Mouse (Mus musculus): Measurements from ENCODE around the gene Sirt2.

Sirt2 gene

DNA sequence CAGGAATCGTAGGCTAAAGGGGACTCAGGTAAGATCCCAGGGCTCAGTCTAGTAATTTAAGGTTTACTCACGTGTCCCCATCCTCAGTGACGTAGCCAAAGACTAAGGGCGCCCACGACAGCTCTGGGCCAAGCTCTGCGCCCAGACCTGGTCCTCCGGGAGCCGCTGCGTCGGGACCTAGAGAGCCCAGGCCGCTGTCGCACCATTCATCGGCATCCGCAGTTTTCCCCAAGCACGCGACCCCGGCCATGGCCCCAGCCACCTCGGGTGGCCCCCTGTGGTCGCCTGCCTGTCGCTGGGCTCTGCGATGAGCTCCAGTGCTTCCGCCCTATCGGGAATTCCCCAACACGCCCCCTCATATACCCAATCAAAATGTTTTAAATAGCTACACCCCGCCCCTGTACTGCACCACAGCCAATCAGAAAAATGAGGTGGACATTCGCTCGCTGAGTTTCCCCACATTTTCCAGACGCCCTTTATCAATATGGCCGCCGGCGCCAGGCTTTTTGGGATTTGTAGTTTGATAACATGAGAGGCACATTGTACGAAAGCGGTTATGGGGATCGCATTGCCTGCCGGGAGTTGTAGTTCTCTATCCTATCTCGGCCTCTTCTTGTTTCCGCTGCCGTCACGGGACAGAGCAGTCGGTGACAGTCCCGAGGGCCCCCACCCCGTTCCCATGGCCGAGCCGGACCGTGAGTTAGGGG lies at the start of gene Sirt2:
Gene Sirt2 (plus strand): TSS at position 563 of the 707 bp plus-strand sequence.
- DNase-seq (ENCODE audit: low read depth): peak; percentile 99

- no peak for DNase-seq (ENCODE audit: low read depth)
Measured at GRCm38 (mm10) chr7:28717726-28718125, 48.8 kb upstream of the Sirt2 start.

DNA sequence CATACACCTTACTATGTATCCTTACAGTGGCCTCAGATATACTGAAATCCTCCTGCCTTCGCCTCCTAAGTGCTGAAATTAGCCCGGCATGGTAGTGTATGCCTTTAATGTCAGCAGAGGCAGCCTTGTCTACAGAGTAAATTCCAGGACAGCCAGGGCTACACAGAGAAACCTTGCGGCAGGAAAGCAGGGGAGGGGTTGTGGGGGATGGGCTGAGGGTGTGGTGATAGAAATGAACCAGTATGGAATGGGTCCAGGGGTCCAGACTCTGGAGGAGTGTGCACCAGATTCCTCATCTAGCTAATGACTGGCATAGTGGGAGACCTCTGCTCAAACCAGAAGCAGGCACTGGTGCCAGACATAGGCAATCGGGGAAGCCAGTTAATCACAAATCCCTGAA lies 47.4 kb upstream of the Sirt2 start:
- no peak for DNase-seq (ENCODE audit: low read depth)

DNA sequence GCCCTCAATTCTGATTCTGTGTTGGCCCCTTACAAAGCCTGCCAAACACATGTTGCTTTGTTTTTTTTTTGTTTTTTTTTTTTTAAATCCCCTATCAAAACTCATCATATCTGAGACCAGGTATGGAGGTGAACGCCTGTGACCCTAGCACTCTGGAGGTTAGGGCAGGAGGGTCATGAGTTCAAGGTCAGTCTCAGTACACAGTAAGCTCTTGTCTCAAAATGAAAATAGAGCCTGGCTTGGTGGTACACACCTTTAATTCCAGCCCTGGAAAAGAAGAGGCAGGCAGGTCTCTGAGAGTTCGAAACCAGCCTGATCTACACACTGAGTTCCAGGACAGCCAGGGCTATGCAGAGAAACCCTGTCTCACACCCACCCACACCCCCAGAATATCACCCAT lies 46.9 kb upstream of the Sirt2 start:
- DNase-seq (ENCODE audit: low read depth): no peak

- DNase-seq (ENCODE audit: low read depth): no peak
Measured at GRCm38 (mm10) chr7:28720753-28721537, 45.6 kb upstream of the Sirt2 start.

DNA sequence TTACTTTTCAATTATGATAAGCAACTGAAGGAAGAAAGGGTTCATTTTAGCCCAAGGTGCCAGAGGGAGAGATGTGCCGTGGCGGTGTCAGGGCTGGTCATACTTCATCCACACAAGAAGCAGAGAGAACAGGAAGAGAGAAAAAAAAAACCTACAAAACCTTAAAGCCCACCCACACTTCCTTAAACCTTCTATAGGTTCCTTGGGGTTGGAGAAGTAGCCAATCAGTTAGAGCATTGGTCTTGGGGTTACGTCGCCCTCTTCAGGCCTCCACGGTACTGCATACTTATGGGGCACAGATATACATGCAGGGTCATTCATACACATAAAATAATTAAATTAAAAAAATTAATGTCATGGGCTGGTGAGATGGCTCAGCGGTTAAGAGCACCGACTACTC lies 44.5 kb upstream of the Sirt2 start:
- DNase-seq (ENCODE audit: low read depth): no peak

- no peak for DNase-seq (ENCODE audit: low read depth)
Measured at GRCm38 (mm10) chr7:28724613-28725012, 41.9 kb upstream of the Sirt2 start.

GRCm38 (mm10) chr7:28726600-28726999 lies 39.9 kb upstream of the Sirt2 start:
- DNase-seq (ENCODE audit: low read depth): peak; percentile 59

- DNase-seq (ENCODE audit: low read depth): no peak
Measured at GRCm38 (mm10) chr7:28727649-28728340, 38.7 kb upstream of the Sirt2 start.

GRCm38 (mm10) chr7:28732341-28733142 lies 34.0 kb upstream of the Sirt2 start:
- DNase-seq (ENCODE audit: low read depth): peak; percentile 83

- DNase-seq (ENCODE audit: low read depth): no peak
Measured at GRCm38 (mm10) chr7:28733211-28733610, 33.3 kb upstream of the Sirt2 start.

DNA sequence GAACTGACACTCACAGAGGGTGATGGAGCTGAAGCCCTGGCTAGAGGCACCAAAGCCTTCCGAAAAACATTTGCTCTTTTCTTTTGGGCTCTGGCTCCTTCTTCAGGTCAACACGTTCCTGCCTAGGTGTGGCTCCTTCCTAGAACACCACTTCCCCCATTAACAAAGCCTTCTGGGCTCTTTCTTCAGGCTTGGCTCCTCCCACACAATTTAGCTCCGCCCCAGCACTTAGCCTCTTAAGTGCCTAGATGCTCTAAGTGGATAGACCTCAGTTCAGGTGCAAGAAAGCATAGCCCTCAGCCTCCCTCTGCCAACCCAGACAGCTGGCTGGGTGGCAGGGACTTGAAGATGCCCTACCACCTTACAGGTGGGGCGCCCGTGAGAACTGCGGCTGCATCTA lies 30.8 kb upstream of the Sirt2 start:
- DNase-seq (ENCODE audit: low read depth): no peak

DNA sequence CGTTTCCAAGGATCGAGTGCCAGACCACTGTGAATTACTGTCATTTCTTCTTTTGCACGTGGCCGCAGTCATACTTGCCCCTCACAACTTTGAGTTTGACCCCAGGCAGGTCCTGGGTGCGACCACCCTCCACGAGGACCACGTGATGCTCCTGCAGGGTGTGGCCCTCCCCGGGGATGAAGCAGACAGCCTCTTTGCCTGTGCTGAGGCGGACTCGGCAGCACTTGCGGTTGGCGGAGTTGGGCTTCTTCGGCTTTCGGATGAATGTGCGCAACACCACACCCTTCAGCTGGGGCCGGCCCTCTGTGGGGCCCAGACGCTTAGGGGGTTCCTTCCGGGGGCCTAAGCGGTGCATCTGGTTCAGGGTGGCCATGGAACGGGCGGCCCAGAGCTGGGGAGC lies 26.7 kb upstream of the Sirt2 start:
- DNase-seq (ENCODE audit: low read depth): no peak

- DNase-seq (ENCODE audit: low read depth): no peak
Measured at GRCm38 (mm10) chr7:28740949-28741348, 25.6 kb upstream of the Sirt2 start.

GRCm38 (mm10) chr7:28741368-28741708 lies 25.2 kb upstream of the Sirt2 start:
- DNase-seq (ENCODE audit: low read depth): no peak

- peak; percentile 95 for DNase-seq (ENCODE audit: low read depth)
Measured at GRCm38 (mm10) chr7:28741709-28742438, 24.7 kb upstream of the Sirt2 start, which contains the start of the genes Mrps12 and Sars2. Mrps12 (minus strand) TSS chr7:28741820. Sars2 (plus strand) TSS chr7:28741992.

DNA sequence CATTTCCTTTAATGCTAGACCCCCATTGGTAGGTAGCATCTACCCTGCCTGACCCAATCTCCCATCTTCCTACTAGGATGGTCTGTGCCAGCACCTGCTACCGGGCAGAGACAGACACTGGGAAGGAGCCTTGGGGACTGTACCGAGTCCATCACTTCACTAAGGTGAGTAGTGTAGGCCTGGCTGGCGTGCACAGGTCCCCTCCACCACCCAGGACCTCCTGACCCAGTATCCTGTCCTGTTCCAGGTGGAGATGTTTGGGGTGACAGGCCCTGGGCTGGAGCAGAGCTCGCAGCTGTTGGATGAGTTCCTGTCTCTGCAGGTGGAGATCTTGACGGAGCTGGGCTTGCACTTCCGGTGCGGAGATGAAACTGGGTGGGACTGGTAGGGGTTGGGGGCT lies 16.6 kb upstream of the Sirt2 start:
- no peak for DNase-seq (ENCODE audit: low read depth)

DNA sequence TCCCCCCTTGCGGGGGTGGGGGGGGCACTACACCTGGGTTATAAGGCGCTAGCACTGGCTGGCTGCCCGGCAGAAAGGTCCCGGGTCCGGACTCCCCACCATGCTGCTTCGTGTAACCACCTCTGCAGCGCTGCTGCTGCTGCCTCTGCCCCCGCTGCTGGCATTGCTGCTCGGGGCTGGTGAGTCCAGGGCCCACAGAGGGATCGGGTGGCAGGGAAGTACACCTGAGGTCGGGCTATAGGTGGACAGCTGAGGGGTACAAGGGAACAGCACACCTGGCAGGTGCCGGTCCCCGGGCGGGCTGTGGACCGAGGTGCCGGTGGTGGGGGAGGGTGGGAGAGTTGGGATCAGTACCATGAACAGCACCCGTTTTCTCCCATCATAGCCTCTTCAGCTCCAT lies 10.5 kb upstream of the Sirt2 start, which contains the start of gene Ccer2:
Gene Ccer2 (plus strand): TSS at position 96 of the 400 bp plus-strand sequence.
- no peak for DNase-seq (ENCODE audit: low read depth)

GRCm38 (mm10) chr7:28758623-28759022 lies 7.9 kb upstream of the Sirt2 start:
- no peak for DNase-seq (ENCODE audit: low read depth)

GRCm38 (mm10) chr7:28761907-28762306 lies 4.6 kb upstream of the Sirt2 start:
- no peak for DNase-seq (ENCODE audit: low read depth)

- no peak for DNase-seq (ENCODE audit: low read depth)
Measured at GRCm38 (mm10) chr7:28765211-28765610, 1.3 kb upstream of the Sirt2 start.

Data from c-Kit-positive CD71-negative TER-119-negative erythroid progenitor cells, embryonic 14.5 days (primary cell).